Mouse (Mus musculus) inflammation-experienced regulatory T-cells, adult 6 months (primary cell): Measurements from ENCODE around the gene Ripk1. TPM values are rescaled to one million over a fixed set of nuclear protein-coding genes. Genes with fewer than 3 reads are reported as not detected.
"Not testable (repeated sequence)": the region's sequence is repeated elsewhere in the genome, so short reads cannot be mapped to it uniquely, and the experiment has no call there.

ENCODE experiments used
- ATAC-seq: one replicate; pipeline ENCODE4 v1.8.0; 2017
- polyA plus RNA-seq, 3 experiments: library from polyadenylated mRNA; unstranded; fragments of 100-300 nt; shearing (Covaris generic); gene quantifications; one replicate each; pipeline ENCODE4 v1.2.1; 2017

Ripk1 gene
- polyA plus RNA-seq, 3 experiments from 2014 or later, result 10.6 to 17.5 (median 16.5) TPM

GRCm38 (mm10) chr13:34038901-34039341, 36.8 kb downstream of the Ripk1 start:
- ATAC-seq, result no peak

- ATAC-seq, result no peak
Observed at GRCm38 (mm10) chr13:34040091-34040490, 37.9 kb downstream of the Ripk1 start.

- no peak for ATAC-seq
Observed at GRCm38 (mm10) chr13:34043716-34044393, 41.7 kb downstream of the Ripk1 start.

- ATAC-seq, result no peak
Observed at GRCm38 (mm10) chr13:34045511-34046249, 43.5 kb downstream of the Ripk1 start.

GRCm38 (mm10) chr13:34046421-34047012, 44.4 kb downstream of the Ripk1 start:
- peak; percentile 100 for ATAC-seq

- no peak for ATAC-seq
Observed at GRCm38 (mm10) chr13:34047526-34047925, 45.4 kb downstream of the Ripk1 start.

GRCm38 (mm10) chr13:34050479-34050878, 48.3 kb downstream of the Ripk1 start:
- ATAC-seq, result no peak

GRCm38 (mm10) chr13:34051692-34052091, 49.5 kb downstream of the Ripk1 start:
- no peak for ATAC-seq

GRCm38 (mm10) chr13:34053673-34054282, 51.6 kb downstream of the Ripk1 start:
- ATAC-seq, result no peak

- ATAC-seq, result no peak
Observed at GRCm38 (mm10) chr13:34054391-34054790, 52.2 kb downstream of the Ripk1 start.

- no peak for ATAC-seq
Observed at GRCm38 (mm10) chr13:34054983-34055382, 52.8 kb downstream of the Ripk1 start.

- no peak for ATAC-seq
Observed at GRCm38 (mm10) chr13:34057252-34057651, 55.1 kb downstream of the Ripk1 start.

GRCm38 (mm10) chr13:34060061-34060460, 57.9 kb downstream of the Ripk1 start:
- no peak for ATAC-seq

GRCm38 (mm10) chr13:34062466-34062865, 60.3 kb downstream of the Ripk1 start:
- no peak for ATAC-seq

- no peak for ATAC-seq
Observed at GRCm38 (mm10) chr13:34066351-34066750, 64.2 kb downstream of the Ripk1 start.

GRCm38 (mm10) chr13:34070296-34070695, 68.1 kb downstream of the Ripk1 start:
- ATAC-seq, result no peak

GRCm38 (mm10) chr13:34071836-34072235, 69.7 kb downstream of the Ripk1 start:
- ATAC-seq, result no peak

GRCm38 (mm10) chr13:34072847-34073246, 70.7 kb downstream of the Ripk1 start:
- no peak for ATAC-seq

GRCm38 (mm10) chr13:34074441-34074840, 72.3 kb downstream of the Ripk1 start:
- ATAC-seq, result not testable (repeated sequence)

GRCm38 (mm10) chr13:34075893-34076292, 73.7 kb downstream of the Ripk1 start:
- ATAC-seq, result not testable (repeated sequence)

- no peak for ATAC-seq
Observed at GRCm38 (mm10) chr13:34076561-34077491, 74.7 kb downstream of the Ripk1 start.
